Mouse (Mus musculus): Measurements from ENCODE around the gene Nedd4. TPM values are rescaled to one million over a fixed set of nuclear protein-coding genes. Genes with fewer than 3 reads are reported as not detected.

The Nedd4 gene
- 132 and 154 TPM in 2 replicates for polyA plus RNA-seq (2015; fragmentation: Nextera tagmentation; extraction: Ambion mirVana)

DNA sequence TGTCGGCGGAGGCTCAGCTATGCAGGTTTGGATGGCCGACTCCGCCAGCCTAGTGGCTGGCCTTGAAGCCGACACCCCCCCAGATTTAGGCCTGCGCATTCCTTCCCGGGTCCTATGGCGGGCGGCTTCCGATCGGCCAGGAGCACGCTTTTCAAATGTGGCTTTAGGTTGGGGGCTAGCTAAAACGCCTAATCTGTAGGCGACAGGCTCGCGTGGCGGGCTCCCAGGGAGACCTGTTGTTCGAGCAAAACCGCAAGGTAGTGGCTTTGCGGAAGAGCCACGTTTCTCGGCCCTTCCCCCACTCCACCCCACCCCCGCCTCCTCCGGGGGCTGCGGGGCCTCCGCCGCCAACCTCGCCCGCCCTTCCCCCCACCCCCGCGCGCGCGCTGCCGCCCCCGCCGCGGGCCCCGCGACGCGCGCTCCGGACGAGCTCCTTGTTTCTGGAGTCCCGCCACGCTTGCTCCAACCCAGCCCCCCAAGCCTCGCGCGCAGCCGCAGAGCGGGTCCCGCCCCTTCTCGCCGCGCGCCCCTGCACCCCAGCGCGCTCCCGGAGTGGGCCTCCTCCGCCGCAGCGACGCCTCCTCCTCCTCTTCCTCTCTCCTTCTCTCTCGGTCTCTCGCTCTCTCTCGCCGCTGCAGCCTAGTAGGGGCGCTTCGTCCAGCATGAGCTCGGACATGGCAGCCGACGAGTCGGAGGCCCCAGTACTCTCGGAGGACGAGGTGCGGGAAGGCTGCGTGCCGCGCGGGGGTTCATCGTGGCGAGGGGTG, at the start of gene Nedd4:
TSS of gene Nedd4 (plus strand) at position 452 of the 767 bp plus-strand sequence.

Other genes starting within 250 kb of the Nedd4 start
- 118 and 138 TPM in 2 replicates for gene Mns1, start 224.3 kb upstream of the Nedd4 start, polyA plus RNA-seq (2015; fragmentation: Nextera tagmentation; extraction: Ambion mirVana)
- 13.3 and 15.8 TPM in 2 replicates for gene Tex9, start 170.1 kb upstream of the Nedd4 start, polyA plus RNA-seq (2015; fragmentation: Nextera tagmentation; extraction: Ambion mirVana)
- gene Rfx7, start 130.1 kb upstream of the Nedd4 start, polyA plus RNA-seq (2015; fragmentation: Nextera tagmentation; extraction: Ambion mirVana): 5.6 and 6.0 TPM in 2 replicates
- gene Prtg, start 144.5 kb downstream of the Nedd4 start, polyA plus RNA-seq (2015; fragmentation: Nextera tagmentation; extraction: Ambion mirVana): 0.14 and 0.25 TPM in 2 replicates

Data from spleen, postnatal 0 days (tissue).